Mouse (Mus musculus) kidney, postnatal 0 days (tissue): ENCODE measurements around the gene Man2a1. TPM values are rescaled to one million over a fixed set of nuclear protein-coding genes. Genes with fewer than 3 reads are reported as not detected.
A peak's percentile ranks its signal among the peaks of the same experiment; 100 is the strongest.

Source experiments
- ATAC-seq: fragments of 200-750 bp; cut with Nextera tagmentation; replicated peaks from 2 replicates; pipeline ENCODE4 v1.8.0; 2017; ENCODE audit warnings: low read depth, moderate number of reproducible peaks, moderate TSS enrichment, moderate library complexity; ENCODE audit not compliant: low FRiP score
- DNase-seq: peaks from one replicate; pipeline ENCODE4 v3.0.0-alpha.2; 2016; ENCODE audit warnings: low spot score
- H3K27ac ChIP-seq: fragments of 300-500 bp; sonication (generic); 2 replicates; pipeline ENCODE4 v1.5.1; 2014; ENCODE audit warnings: mild to moderate bottlenecking
- H3K27me3 ChIP-seq: fragments of 300-500 bp; sonication (generic); 2 replicates; pipeline ENCODE4 v1.6.1; 2014; ENCODE audit warnings: low read length, mixed read lengths; ENCODE audit not compliant: insufficient read depth
- H3K36me3 ChIP-seq: fragments of 300-500 bp; sonication (generic); 2 replicates; pipeline ENCODE4 v1.6.1; 2014; ENCODE audit warnings: low read length, mixed read lengths; ENCODE audit not compliant: insufficient read depth
- H3K4me1 ChIP-seq: fragments of 300-500 bp; sonication (generic); replicated peaks from 2 replicates; pipeline ENCODE4 v1.6.1; 2014; ENCODE audit warnings: antibody characterized with exemption, low read length, mixed read lengths; ENCODE audit not compliant: insufficient read depth
- H3K4me2 ChIP-seq: fragments of 300-500 bp; sonication (generic); 2 replicates; pipeline ENCODE4 v1.6.1; 2014; ENCODE audit warnings: mild to moderate bottlenecking, low read length, moderate library complexity, mixed read lengths
- H3K4me3 ChIP-seq: fragments of 300-500 bp; sonication (generic); replicated peaks from 2 replicates; pipeline ENCODE4 v1.5.1; 2014; ENCODE audit warnings: low read depth, low read length
- H3K9ac ChIP-seq: fragments of 300-500 bp; sonication (generic); 2 replicates; pipeline ENCODE4 v1.6.1; 2014; ENCODE audit warnings: low read depth, low read length
- H3K9me3 ChIP-seq: fragments of 300-500 bp; sonication (generic); replicated peaks from 2 replicates; pipeline ENCODE4 v1.6.1; 2016; ENCODE audit warnings: low read length, inconsistent platforms, mixed read lengths
- CTCF ChIP-seq: IDR thresholded peaks from 2 replicates; pipeline ENCODE4 v1.5.1; 2016; ENCODE audit warnings: antibody characterized with exemption, low read depth, mild to moderate bottlenecking, moderate library complexity
- WGBS: fragments of 180-500 bp; shearing (Covaris S2); extraction: QIAGEN DNeasy Blood & Tissue Kit; methylation state at CpG from one replicate; pipeline ENCODE4 v1.1.7; 2014; 5-methylcytosine and 5-hydroxymethylcytosine counted together
- polyA plus RNA-seq: library from polyadenylated mRNA; unstranded; fragments of >200 nt; fragmentation: Nextera tagmentation; extraction: Ambion mirVana; gene quantifications from 2 replicates; pipeline ENCODE4 v1.2.1, GENCODE M21; 2015

The Man2a1 gene
- polyA plus RNA-seq, 1 experiment from 2014 or later, result 9.9 TPM

DNA sequence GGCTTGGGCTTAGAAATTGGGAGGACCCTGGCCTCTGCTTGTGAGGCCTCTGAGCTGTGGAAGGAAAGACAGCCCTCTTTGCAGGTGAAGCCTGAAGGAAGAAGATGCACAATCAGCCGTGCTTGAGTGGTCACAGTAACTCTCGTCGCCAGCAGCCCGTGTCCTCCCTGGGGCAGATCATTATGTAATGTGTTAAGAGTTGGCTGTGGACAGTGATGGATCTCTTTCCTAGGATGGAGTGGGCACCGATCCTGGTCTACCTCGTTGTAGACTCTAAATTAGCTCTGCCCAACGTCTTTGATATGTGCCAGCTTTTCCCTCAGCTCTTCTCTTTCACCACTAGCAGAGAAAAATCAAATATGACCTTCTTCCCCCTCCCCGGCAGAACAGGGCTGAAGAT, 20.7 kb downstream of the Man2a1 start:
- WGBS, result 39% methylated on average over 8 of the region's 8 CpGs
- peak; percentile 42; the same call in 1 of the 2 replicates for ATAC-seq
- DNase-seq, result peak; percentile 52
- TF ChIP-seq CTCF, result no peak
- peaks cover 5% of the 10 kb centered on the region; the same call in 1 of the 2 replicates for H3K36me3 ChIP-seq
- no peaks in the 10 kb centered on the region for H3K27me3 ChIP-seq
- peaks cover 2% of the 10 kb centered on the region for H3K4me1 ChIP-seq
- H3K4me3 ChIP-seq, result no peak overlapping the region
- no peak overlapping the region for H3K4me2 ChIP-seq
- H3K27ac ChIP-seq, result no peak overlapping the region
- no peak overlapping the region for H3K9ac ChIP-seq
- H3K9me3 ChIP-seq, result no peaks in the 10 kb centered on the region

DNA sequence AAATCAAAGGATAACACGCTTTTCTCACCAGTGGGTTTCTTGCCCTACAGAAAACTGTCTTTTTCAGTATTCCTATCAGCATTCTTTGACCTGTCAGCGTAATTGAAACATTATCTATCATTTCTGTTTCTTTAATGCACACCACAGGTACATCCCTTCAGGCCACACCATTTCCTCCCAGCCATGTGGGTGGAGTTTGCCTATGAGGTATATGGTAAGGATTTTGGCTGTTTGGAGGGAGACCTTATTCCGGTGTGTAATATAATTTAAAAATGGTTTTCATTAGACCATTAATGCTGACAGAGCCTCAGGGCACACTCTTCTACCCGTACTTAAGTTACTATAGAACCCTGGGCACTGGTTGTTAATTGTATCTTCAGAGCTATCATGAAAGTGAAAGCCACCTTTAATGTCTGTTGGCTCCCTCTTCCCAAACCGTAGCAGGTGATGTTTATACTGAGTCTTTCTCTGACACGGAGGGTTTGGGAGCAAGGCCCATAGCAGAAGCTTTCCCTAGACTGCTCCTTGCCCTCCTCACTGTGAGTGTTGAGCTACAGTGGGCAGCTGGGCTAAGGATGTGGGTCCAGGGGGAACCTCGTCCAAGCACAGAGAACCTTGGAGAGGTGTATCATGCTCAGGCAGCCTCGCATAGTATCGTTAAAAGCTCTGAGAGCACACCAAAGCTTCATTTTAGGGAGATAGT, 21.3 kb downstream of the Man2a1 start:
- Histone ChIP-seq H3K36me3 (peaks cover 5% of the 10 kb centered on the region; the same call in 1 of the 2 replicates), H3K9ac (no peak overlapping the region), H3K9me3 (no peaks in the 10 kb centered on the region), H3K4me3 (no peak overlapping the region), H3K4me1 (no peaks in the 10 kb centered on the region; the same call in 1 of the 2 replicates), H3K4me2 (peak overlapping the region; percentile 30), H3K27me3 (no peaks in the 10 kb centered on the region), H3K27ac (no peak overlapping the region)
- TF ChIP-seq CTCF, result no peak
- ATAC-seq, result no peak
- WGBS, result 81% methylated on average over 9 of the region's 9 CpGs
- no peak for DNase-seq

DNA sequence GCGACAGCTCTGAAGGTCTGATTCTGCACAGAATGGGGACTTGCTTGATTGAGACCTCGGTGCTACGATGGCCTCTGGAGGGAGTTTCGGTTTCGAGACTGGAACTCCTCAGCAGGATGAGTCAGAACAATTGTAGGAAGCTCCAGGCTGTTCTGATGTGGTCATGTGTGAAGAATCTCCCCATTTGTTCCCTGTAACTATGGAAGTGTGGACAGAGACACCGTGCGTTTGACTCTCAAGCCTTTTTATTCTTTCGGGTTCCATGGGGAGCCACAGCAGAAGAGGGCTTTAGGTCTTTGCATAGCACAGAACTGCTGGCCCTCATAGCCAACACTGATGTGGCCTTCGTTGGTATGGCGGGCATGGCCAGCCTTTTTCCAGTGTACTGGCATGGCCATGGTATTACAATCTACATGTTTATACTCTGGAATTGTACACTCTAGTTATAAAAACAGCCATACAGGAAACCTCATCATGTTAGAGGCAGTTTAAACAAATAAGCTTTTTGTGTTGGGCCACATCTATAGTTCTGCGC, 21.9 kb downstream of the Man2a1 start:
- Histone ChIP-seq H3K27ac (no peak overlapping the region), H3K36me3 (peaks cover 5% of the 10 kb centered on the region; the same call in 1 of the 2 replicates), H3K4me2 (peak overlapping the region; percentile 30), H3K9ac (no peak overlapping the region), H3K27me3 (no peaks in the 10 kb centered on the region), H3K4me3 (no peak overlapping the region), H3K4me1 (no peaks in the 10 kb centered on the region; the same call in 1 of the 2 replicates), H3K9me3 (no peaks in the 10 kb centered on the region)
- ATAC-seq (no peak), DNase-seq (peak; percentile 57)
- TF ChIP-seq CTCF, result no peak
- 80% methylated on average over 11 of the region's 11 CpGs for WGBS

DNA sequence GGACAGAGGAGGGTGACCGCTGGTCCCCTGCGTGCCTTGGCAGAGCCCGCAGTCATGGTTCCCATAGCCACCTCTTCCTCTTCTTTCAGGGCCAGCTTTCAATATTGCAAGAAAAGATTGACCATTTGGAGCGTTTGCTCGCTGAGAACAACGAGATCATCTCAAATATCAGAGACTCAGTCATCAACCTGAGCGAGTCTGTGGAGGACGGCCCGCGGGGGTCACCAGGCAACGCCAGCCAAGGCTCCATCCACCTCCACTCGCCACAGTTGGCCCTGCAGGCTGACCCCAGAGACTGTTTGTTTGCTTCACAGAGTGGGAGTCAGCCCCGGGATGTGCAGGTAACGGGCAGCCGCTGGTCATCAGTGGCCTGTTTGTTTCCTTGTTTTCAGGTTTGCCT, 23.9 kb downstream of the Man2a1 start:
- Histone ChIP-seq H3K4me3 (no peak overlapping the region), H3K4me2 (no peak overlapping the region), H3K9me3 (no peaks in the 10 kb centered on the region), H3K27ac (no peak overlapping the region), H3K27me3 (no peaks in the 10 kb centered on the region), H3K4me1 (no peaks in the 10 kb centered on the region), H3K36me3 (peaks cover 5% of the 10 kb centered on the region; the same call in 1 of the 2 replicates), H3K9ac (no peak overlapping the region)
- ATAC-seq (no peak), DNase-seq (no peak)
- TF ChIP-seq CTCF, result no peak
- WGBS, result 57% methylated on average over 15 of the region's 15 CpGs

DNA sequence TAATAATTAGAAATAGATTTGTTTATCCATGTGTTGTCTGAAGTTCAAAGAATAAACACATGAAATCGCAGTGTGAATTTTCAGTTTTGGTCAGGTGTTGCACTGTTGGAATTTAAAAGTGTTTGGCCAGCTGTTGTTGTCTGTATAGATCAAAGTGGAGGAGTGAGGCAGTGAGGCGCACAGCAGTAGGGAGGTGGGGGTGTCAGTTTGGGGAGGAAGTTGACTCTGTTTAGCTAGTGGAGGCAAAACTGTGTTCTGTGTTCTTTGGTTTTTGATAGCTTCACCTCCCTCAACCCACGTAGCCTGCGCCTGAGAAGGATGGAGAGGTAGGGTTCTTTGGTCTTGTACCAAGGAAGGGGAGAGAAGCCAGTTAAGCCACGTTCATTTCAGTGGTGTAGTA, 28.3 kb downstream of the Man2a1 start:
- no peaks in the 10 kb centered on the region for H3K4me1 ChIP-seq
- no peak for ATAC-seq
- DNase-seq, result peak; percentile 41
- no peaks in the 10 kb centered on the region for H3K27me3 ChIP-seq
- no peak for TF ChIP-seq CTCF
- H3K9ac ChIP-seq, result no peak overlapping the region
- no peak overlapping the region for H3K4me2 ChIP-seq
- peaks cover 9% of the 10 kb centered on the region; the same call in 1 of the 2 replicates for H3K36me3 ChIP-seq
- WGBS, result 47% methylated on average over 5 of the region's 5 CpGs
- no peak overlapping the region for H3K4me3 ChIP-seq
- H3K27ac ChIP-seq, result no peak overlapping the region
- H3K9me3 ChIP-seq, result no peaks in the 10 kb centered on the region

DNA sequence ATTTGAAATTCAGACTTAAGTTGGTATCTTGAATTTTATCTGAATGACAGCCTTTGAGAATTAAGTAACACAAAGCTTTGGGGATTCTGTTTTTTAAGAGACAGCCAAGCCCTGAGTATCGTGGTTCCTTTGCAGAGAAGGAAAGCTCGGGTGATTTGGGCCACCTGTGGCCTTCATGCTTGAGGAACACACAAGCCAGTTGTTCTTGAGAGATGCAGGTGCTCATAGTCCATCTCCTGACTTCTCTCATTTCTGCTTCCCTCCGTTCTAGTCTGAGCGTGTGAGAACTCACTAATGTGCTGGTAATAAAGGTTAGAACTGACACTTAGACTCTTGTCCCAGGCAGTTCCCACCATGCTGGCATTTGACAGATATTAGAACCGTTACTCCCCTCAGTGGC, 28.9 kb downstream of the Man2a1 start:
- H3K4me3 ChIP-seq, result no peak overlapping the region
- no peak overlapping the region for H3K9ac ChIP-seq
- H3K4me1 ChIP-seq, result no peaks in the 10 kb centered on the region
- ATAC-seq (no peak), DNase-seq (no peak)
- H3K27me3 ChIP-seq, result no peaks in the 10 kb centered on the region
- TF ChIP-seq CTCF, result no peak
- H3K36me3 ChIP-seq, result peaks cover 9% of the 10 kb centered on the region; the same call in 1 of the 2 replicates
- no peaks in the 10 kb centered on the region for H3K9me3 ChIP-seq
- H3K27ac ChIP-seq, result no peak overlapping the region
- no peak overlapping the region for H3K4me2 ChIP-seq
- WGBS, result 59% methylated on average over 5 of the region's 5 CpGs
